Mouse (Mus musculus) ES-Bruce4 (cell line): ENCODE data around the gene Hyal1.

Source experiments
- CTCF ChIP-seq: IDR thresholded peaks from one replicate; pipeline ENCODE4 v1.8.1; 2011; ENCODE audit warnings: low read depth, low read length
- EP300 ChIP-seq: IDR thresholded peaks from 2 replicates; pipeline ENCODE4 v1.6.1; 2011; ENCODE audit warnings: low read depth, low read length; ENCODE audit not compliant: insufficient read depth
- POLR2A ChIP-seq: IDR thresholded peaks from one replicate; pipeline ENCODE4 v1.8.1; 2011; ENCODE audit warnings: low read length; ENCODE audit not compliant: insufficient read depth

- TF ChIP-seq POLR2A (no peak), EP300 (no peak), CTCF (no peak)
Measured at GRCm38 (mm10) chr9:107543299-107543698, 33.4 kb upstream of the Hyal1 start.
